Mouse (Mus musculus) ES-CJ7 (cell line): ENCODE measurements around the gene Phc1.

Experiments used
- DNase-seq: peaks from one replicate; pipeline ENCODE4 v3.0.0; 2011; ENCODE audit warnings: low read depth, low spot score

The Phc1 gene

GRCm38 (mm10) chr6:122295242-122295641, 45.1 kb downstream of the Phc1 start:
- DNase-seq = no peak

DNA sequence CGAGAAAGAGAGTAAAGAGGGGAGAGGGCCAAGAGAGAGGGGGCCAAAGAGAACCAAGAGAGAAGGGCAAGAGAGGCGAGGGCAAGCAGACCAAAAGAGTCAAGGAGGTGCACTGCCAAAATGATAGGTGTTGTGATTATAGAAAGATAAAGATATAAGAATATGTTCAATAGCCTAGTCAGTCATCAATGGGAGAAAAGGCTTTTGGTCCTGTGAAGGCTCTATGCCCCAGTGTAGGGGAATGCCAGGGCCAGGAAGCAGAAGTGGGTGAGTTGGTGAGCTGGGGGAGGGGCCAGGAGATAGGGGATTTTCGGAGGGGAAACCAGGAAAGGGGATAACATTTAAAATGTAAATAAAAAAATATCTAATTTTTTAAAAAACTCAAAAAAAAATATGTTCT, 46.1 kb downstream of the Phc1 start:
- DNase-seq = no peak

DNA sequence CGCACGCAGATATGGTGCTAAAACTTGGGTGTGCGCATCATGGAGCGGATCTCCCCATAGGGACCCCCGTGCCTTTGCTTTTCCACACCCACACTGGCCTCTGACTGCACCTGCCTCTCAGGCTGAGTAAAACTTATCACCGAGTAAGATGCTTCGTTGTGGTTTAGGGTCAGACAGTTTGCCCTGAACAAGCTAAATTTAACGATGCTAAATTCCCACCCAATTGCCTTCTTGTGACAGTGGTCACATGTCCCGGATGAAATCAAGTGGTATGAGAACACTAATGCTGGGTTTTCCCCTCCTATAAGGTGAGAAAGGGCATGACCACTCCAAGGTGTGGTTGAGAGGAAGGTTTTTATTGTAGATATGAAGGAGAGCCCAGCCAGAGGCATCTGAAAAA, 46.6 kb downstream of the Phc1 start:
- no peak for DNase-seq

DNA sequence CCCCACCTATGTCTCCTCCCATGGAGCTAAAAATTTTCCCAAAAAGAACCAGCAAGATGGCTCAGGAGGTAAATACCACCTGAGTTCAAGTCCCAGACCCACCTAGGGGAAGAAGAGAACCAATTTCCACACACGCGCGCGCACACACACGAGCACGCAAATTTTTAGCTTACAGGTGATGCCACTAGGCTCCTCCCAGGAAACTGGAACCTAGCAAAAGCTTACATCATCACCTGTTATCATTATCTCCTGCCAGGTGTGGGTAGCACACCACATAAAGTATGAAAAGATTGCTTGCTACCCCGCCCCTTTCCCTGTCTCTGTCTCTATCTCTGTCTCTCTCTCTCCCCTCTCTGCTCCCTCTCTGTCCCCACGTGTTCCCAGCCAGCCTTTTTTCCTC, 47.2 kb downstream of the Phc1 start:
- no peak for DNase-seq

- DNase-seq = no peak
These were observed 48.2 kb downstream of the Phc1 start for GRCm38 (mm10) chr6:122292184-122292583.

- no peak for DNase-seq
These were observed 48.6 kb downstream of the Phc1 start for GRCm38 (mm10) chr6:122291735-122292134.

- no peak for DNase-seq
These were observed 49.1 kb downstream of the Phc1 start for GRCm38 (mm10) chr6:122291264-122291663.

DNA sequence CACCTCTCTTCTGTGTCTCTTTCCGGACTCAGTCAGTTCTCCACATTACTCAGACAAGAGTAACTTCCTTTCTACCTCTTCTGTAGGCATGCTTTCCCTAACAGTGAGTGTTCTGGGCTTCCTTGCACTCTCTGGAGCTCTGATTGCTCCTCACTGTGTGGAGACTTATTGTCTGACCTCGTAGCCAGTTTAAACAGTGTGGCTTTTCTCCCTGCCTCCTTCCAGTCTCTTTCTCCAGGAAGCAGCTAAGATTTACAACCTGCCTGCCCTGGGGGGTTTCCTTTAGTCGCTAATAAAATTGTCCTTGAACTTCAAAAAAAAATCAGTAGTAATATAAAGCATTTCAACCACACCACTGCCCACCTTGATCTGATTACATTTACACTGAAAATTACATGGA, 50.1 kb downstream of the Phc1 start:
- DNase-seq = no peak

DNA sequence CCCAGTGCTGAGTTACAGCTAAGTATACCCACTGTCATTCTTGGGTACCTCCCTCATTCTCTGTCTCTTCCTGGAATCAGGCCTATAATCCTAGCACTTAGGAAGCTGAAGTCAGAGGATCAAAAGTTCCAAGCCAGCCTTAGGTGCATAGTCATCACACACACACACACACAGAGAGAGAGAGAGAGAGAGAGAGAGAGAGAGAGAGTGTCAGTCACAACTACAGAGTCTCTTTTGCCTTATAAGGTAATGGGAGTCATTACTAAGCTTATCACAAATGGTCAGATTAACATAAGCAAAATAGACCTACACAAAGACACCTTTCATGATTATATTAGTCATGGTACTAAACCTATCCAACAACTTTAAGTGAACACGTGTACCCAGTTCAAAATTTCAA, 51.0 kb downstream of the Phc1 start:
- no peak for DNase-seq

GRCm38 (mm10) chr6:122288263-122288662, 52.1 kb downstream of the Phc1 start:
- DNase-seq = no peak

DNA sequence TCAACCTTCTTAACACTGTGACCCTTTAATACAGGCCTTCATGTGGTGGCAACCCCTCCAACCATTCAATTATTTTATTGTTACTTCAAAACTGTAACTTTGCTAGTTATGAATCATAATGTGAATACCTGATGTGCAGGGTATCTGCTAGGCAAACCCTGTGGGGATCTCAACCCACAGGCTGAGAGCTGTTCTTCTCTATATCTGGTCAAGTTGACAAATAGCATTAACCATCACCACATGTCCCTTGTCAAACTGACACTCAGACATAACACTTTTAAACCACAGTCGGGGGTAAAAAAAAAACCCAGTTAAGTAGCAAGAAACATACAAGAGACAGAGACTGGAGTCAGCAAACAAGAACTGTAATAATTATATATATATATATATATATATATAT, 55.5 kb downstream of the Phc1 start:
- no peak for DNase-seq

- DNase-seq = no peak
These were observed 56.1 kb downstream of the Phc1 start for GRCm38 (mm10) chr6:122284304-122284703.

- no peak for DNase-seq
These were observed 56.9 kb downstream of the Phc1 start for GRCm38 (mm10) chr6:122283429-122283828.

DNA sequence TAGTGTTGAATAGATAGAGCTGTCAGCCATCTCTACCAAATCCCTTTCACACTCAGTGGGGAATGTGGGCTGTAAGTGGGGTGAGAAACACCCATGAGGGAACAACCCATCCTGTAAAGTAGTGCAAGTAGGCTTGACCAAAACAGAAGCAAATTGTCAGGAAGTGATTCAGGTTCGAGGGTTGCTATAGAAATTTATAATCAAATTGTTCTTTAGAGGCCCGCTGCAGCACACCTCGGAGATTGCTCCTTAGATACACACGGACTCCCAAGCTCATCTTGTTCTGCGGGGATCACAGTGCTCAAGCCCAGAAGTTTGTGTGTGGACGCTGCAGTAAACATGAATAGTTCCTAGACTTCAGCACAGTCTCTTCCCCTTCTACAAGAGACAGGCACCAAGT, 57.6 kb downstream of the Phc1 start, which contains the start of gene Klrg1:
Gene Klrg1 (minus strand): TSS at position 101 of the 400 bp plus-strand sequence.
- DNase-seq = no peak

DNA sequence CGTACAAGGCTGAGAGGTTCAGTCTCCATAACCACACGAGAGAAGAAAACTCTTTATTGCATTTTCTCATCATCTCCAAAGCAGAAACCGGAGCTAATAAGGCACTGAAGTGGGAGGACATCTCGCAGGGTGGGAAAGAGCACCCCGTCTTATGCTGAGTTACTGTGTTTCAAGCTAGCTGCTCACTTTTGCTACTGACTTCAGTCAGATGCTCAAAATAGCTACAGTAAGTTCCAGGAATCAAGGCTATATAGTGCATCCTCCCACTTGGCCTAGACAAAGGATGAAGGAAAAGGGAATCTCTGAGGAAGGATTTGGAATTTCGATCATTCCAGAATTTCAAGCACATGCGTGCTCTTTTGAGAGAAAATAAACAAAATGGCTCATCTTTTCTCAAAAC, 63.8 kb downstream of the Phc1 start:
- no peak for DNase-seq

- no peak for DNase-seq
These were observed 65.8 kb downstream of the Phc1 start for GRCm38 (mm10) chr6:122274546-122274945.

- no peak for DNase-seq
These were observed 70.2 kb downstream of the Phc1 start for GRCm38 (mm10) chr6:122270152-122270551.

DNA sequence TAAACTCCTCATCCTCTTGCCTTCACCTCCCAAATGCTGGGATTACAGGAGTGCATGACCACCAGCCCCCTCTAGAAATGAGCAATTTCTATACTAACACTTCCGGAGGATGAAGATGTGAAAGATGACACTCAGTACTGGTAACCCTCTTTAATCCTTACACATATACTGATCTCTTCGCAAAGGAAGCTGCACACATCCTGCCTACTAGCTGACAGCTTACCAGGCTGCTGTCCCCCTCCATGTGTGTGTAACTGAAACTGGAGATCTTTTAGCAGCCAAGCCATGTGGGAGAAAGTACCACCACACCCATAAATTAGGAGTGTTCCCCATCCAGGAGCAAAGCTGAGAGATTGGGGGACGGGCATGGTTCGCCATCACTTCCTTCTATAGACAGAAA, 71.2 kb downstream of the Phc1 start:
- DNase-seq = no peak

- DNase-seq = no peak
These were observed 71.8 kb downstream of the Phc1 start for GRCm38 (mm10) chr6:122268561-122268960.
